8 mouse cellular contexts compared by ENCODE assay signal in the genomic region with DNA sequence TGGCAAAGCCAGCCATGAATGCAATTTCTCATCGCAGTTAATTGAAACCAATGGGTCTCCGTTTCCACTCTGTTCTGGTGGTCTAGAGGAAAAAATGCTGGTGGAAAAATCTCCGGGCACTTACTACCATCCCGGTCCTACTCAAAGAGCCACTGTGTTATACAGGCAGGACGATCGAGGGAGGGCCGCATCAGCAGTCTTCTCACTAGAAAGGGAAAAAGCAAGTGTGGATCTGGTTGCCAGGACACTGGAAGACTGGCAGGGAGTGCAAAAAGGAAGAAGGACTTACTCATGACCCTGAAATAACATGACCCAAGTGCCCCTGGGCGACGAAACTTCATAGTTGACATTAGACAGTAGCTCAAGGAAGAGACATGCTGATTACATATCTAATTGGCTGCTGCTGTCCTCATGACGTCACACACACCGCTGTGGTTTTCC.
DNase-seq lines count a peak whose midpoint lies in the region; ATAC-seq lines count a peak whose summit lies in the region.

No protein-coding gene starts in this region.

- no peaks in the 10 kb centered on the region for H3K36me3 ChIP-seq in heart, embryonic 14.5 days (ENCODE audit: control insufficient read depth, insufficient read depth, low read length)
- no peaks in the 10 kb centered on the region for H3K36me3 ChIP-seq in limb, embryonic 13.5 days
- no peaks in the 10 kb centered on the region for H3K36me3 ChIP-seq in forebrain, embryonic 15.5 days

- 22% methylated on average over 11 of the region's 11 CpGs for WGBS in heart, embryonic 14.5 days
- WGBS in limb, embryonic 13.5 days: 41% methylated on average over 11 of the region's 11 CpGs
- WGBS in forebrain, embryonic 15.5 days: 79% methylated on average over 11 of the region's 11 CpGs

- H3K4me2 ChIP-seq in heart, embryonic 14.5 days (ENCODE audit: low read length): peak overlapping the region; percentile 47
- H3K4me2 ChIP-seq in limb, embryonic 13.5 days (replicated peaks): peak overlapping the region; percentile 25
- H3K4me2 ChIP-seq in forebrain, embryonic 15.5 days (replicated peaks): no peak overlapping the region

- H3K4me1 ChIP-seq in heart, embryonic 14.5 days (ENCODE audit: control insufficient read depth in 2 of 2, insufficient read depth in 2 of 2, low read length in 2 of 2): peaks cover 10 to 12% of the 10 kb centered on the region in 2 experiments
- H3K4me1 ChIP-seq in limb, embryonic 13.5 days: peaks cover 24% of the 10 kb centered on the region
- H3K4me1 ChIP-seq in forebrain, embryonic 15.5 days: no peaks in the 10 kb centered on the region

- no peaks in the 10 kb centered on the region for H3K9me3 ChIP-seq in heart, embryonic 14.5 days (ENCODE audit: control insufficient read depth, low read length)
- peaks cover 8% of the 10 kb centered on the region for H3K9me3 ChIP-seq in limb, embryonic 13.5 days
- H3K9me3 ChIP-seq in forebrain, embryonic 15.5 days: no peaks in the 10 kb centered on the region

- ATAC-seq in heart, embryonic 14.5 days (ENCODE audit: insufficient number of reproducible peaks, insufficient read depth, low FRiP score, low read depth): peak; percentile 85
- peak; percentile 71; the same call in 1 of the 2 replicates for ATAC-seq in limb, embryonic 13.5 days (ENCODE audit: low FRiP score, low read depth)
- no peak for ATAC-seq in forebrain, embryonic 15.5 days (replicated peaks)

- H3K4me3 ChIP-seq in heart, embryonic 14.5 days (ENCODE audit: control insufficient read depth in 1 of 2, insufficient read depth in 1 of 2, low read depth in 1 of 2, low read length in 2 of 2): no peak overlapping the region
- no peak overlapping the region for H3K4me3 ChIP-seq in limb, embryonic 13.5 days
- H3K4me3 ChIP-seq in forebrain, embryonic 15.5 days: no peak overlapping the region

- no peaks in the 10 kb centered on the region for H3K27me3 ChIP-seq in heart, embryonic 14.5 days (ENCODE audit: control insufficient read depth, insufficient read depth, low read length)
- H3K27me3 ChIP-seq in limb, embryonic 13.5 days: no peaks in the 10 kb centered on the region
- 0 out of 2 replicates have a peak, but pooled peaks cover 3% of the 10 kb centered on the region for H3K27me3 ChIP-seq in forebrain, embryonic 15.5 days

- H3K27ac ChIP-seq in heart, embryonic 14.5 days (replicated peaks in 1 of 2; ENCODE audit: control insufficient read depth in 1 of 2, insufficient read depth in 1 of 2, low read depth in 2 of 2, low read length in 2 of 2): peak overlapping the region; percentile 90 to 92
- H3K27ac ChIP-seq in limb, embryonic 13.5 days: peak overlapping the region; percentile 88
- no peak overlapping the region for H3K27ac ChIP-seq in forebrain, embryonic 15.5 days (replicated peaks)

- H3K9ac ChIP-seq in heart, embryonic 14.5 days (ENCODE audit: low read length): peak overlapping the region; percentile 14; the same call in 1 of the 2 replicates
- no peak overlapping the region for H3K9ac ChIP-seq in limb, embryonic 13.5 days
- H3K9ac ChIP-seq in forebrain, embryonic 15.5 days (replicated peaks): no peak overlapping the region

- DNase-seq in NIH3T3 (ENCODE audit: low read depth) (peak; percentile 33), adipocyte (ENCODE audit: low spot score) (no peak)
- DNase-seq in adrenal gland, adult 2 months: peak; percentile 73
- DNase-seq in testis, postnatal 14 days (ENCODE audit: low spot score): no peak
- no peak for DNase-seq in layer of hippocampus, adult 18-20 months (ENCODE audit: low spot score in 2 of 2)

Comparison
In these comparisons a context has a peak if more than half of its experiments do, and no peak if none do; other contexts are left out.
1. DNase-seq: peak in NIH3T3 (single experiment) and adrenal gland, adult 2 months (single experiment); none in testis, postnatal 14 days (single experiment), adipocyte (single experiment) and layer of hippocampus, adult 18-20 months (0 of 2).